Mouse (Mus musculus) CH12.LX (cell line): ENCODE results near the gene Pdia4. TPM values are rescaled to one million over a fixed set of nuclear protein-coding genes. Genes with fewer than 3 reads are reported as not detected.

Experiments
- DNase-seq: peaks from one replicate; pipeline ENCODE4 v3.0.0-alpha.2; 2013; ENCODE audit errors: extremely low read depth
- H3K27ac ChIP-seq: 2 replicates; pipeline ENCODE4 v1.5.1; 2012; ENCODE audit warnings: low read depth, mild to moderate bottlenecking, control low read depth, moderate library complexity; ENCODE audit not compliant: insufficient read depth
- H3K27me3 ChIP-seq: replicated peaks from 2 replicates; pipeline ENCODE3; 2012; ENCODE audit warnings: inconsistent platforms
- H3K36me3 ChIP-seq, 2 experiments: replicated peaks in 1 of 2; 2 replicates each; pipeline versions ENCODE3 to v1.6.1; 2012; ENCODE audit warnings: inconsistent platforms in 1 of 2, low read length in 1 of 2, mild to moderate bottlenecking in 1 of 2, mixed read lengths in 1 of 2, moderate library complexity in 1 of 2; ENCODE audit not compliant: control insufficient read depth in 1 of 2, insufficient read depth in 1 of 2
- H3K4me1 ChIP-seq, 2 experiments: 2 replicates each; pipeline ENCODE4 v1.6.1; 2012; ENCODE audit warnings: inconsistent platforms in 1 of 2, moderate library complexity in 1 of 2; ENCODE audit not compliant: insufficient read depth in 2 of 2, control insufficient read depth in 1 of 2
- H3K4me2 ChIP-seq: 2 replicates; pipeline ENCODE4 v1.6.1; 2012; ENCODE audit warnings: low read depth, mild to moderate bottlenecking, control low read depth; ENCODE audit not compliant: poor library complexity, insufficient read depth, severe bottlenecking
- H3K4me3 ChIP-seq, 3 experiments: fragments of 150-350 bp in 1 of 3; sonication (generic) in 1 of 3; replicated peaks in 1 of 3; 2 replicates each; pipeline versions ENCODE3 to v1.5.1; 2011 to 2012; ENCODE audit warnings: low read depth in 2 of 3, low read length in 2 of 3, mild to moderate bottlenecking in 2 of 3, moderate library complexity in 2 of 3, control low read depth in 1 of 3, improper control_type of control experiment in 1 of 3, inconsistent platforms in 1 of 3, mixed read lengths in 1 of 3; ENCODE audit not compliant: poor library complexity in 1 of 3
- H3K79me2 ChIP-seq: replicated peaks from 2 replicates; pipeline ENCODE4 v1.6.1; 2012; ENCODE audit warnings: mild to moderate bottlenecking, moderate library complexity; ENCODE audit not compliant: control insufficient read depth, poor library complexity, insufficient read depth, severe bottlenecking; ENCODE audit errors: extremely low read depth
- H3K9ac ChIP-seq: 2 replicates; pipeline ENCODE4 v1.6.1; 2012; ENCODE audit warnings: low read depth, mild to moderate bottlenecking, control low read depth, moderate library complexity; ENCODE audit not compliant: insufficient read depth
- H3K9me3 ChIP-seq: replicated peaks from 2 replicates; pipeline ENCODE3; 2012; ENCODE audit warnings: low read length, inconsistent platforms, mixed read lengths
- BHLHE40 ChIP-seq: IDR thresholded peaks from 2 replicates; pipeline ENCODE4 v1.6.1; 2011; ENCODE audit warnings: mild to moderate bottlenecking, low read depth, low read length, improper control_type of control experiment
- CHD1 ChIP-seq: IDR thresholded peaks from 2 replicates; pipeline ENCODE4 v1.6.1; 2012; ENCODE audit warnings: low read depth, low read length, improper control_type of control experiment, inconsistent platforms
- E2F4 ChIP-seq: IDR thresholded peaks from 2 replicates; pipeline ENCODE4 v1.6.1; 2011; ENCODE audit warnings: low read depth, low read length, improper control_type of control experiment; ENCODE audit not compliant: insufficient replicate concordance
- EP300 ChIP-seq: IDR thresholded peaks from 2 replicates; pipeline ENCODE4 v1.6.1; 2011; ENCODE audit warnings: low read length, improper control_type of control experiment
- ETS1 ChIP-seq: conservative IDR thresholded peaks from 2 replicates; pipeline ENCODE4 v1.6.1; 2012; ENCODE audit warnings: low read depth, mild to moderate bottlenecking, inconsistent platforms, low read length, improper control_type of control experiment, moderate library complexity
- IRF4 ChIP-seq: IDR thresholded peaks from 2 replicates; pipeline ENCODE4 v1.6.1; 2014; ENCODE audit warnings: low read depth, mild to moderate bottlenecking, inconsistent platforms, low read length, improper control_type of control experiment
- MAX ChIP-seq: IDR thresholded peaks from 2 replicates; pipeline ENCODE4 v1.6.1; 2011; ENCODE audit warnings: low read length, improper control_type of control experiment
- MAZ ChIP-seq: IDR thresholded peaks from 2 replicates; pipeline ENCODE4 v1.6.1; 2012; ENCODE audit warnings: low read depth, mild to moderate bottlenecking, inconsistent platforms, low read length, improper control_type of control experiment, moderate library complexity
- MXI1 ChIP-seq: IDR thresholded peaks from 2 replicates; pipeline ENCODE4 v1.6.1; 2011; ENCODE audit warnings: mild to moderate bottlenecking, low read depth, low read length, improper control_type of control experiment
- MYC ChIP-seq: IDR thresholded peaks from 2 replicates; pipeline ENCODE4 v1.6.1; 2011; ENCODE audit warnings: low read depth, mild to moderate bottlenecking, improper control_type of control experiment, low read length
- NRF1 ChIP-seq: IDR thresholded peaks from 2 replicates; pipeline ENCODE4 v1.6.1; 2014; ENCODE audit warnings: low read depth, mild to moderate bottlenecking, inconsistent platforms, low read length, improper control_type of control experiment, moderate library complexity
- PAX5 ChIP-seq: IDR thresholded peaks from 2 replicates; pipeline ENCODE4 v1.6.1; 2012; ENCODE audit warnings: low read length, inconsistent platforms, mixed read lengths
- RAD21 ChIP-seq: IDR thresholded peaks from 2 replicates; pipeline ENCODE4 v1.6.1; 2011; ENCODE audit warnings: low read depth, mild to moderate bottlenecking, low read length, improper control_type of control experiment, moderate library complexity
- SMC3 ChIP-seq: IDR thresholded peaks from 2 replicates; pipeline ENCODE4 v1.6.1; 2011; ENCODE audit warnings: low read depth, low read length, improper control_type of control experiment
- TBP ChIP-seq: conservative IDR thresholded peaks from 2 replicates; pipeline ENCODE4 v1.6.1; 2011; ENCODE audit warnings: low read depth, low read length, improper control_type of control experiment
- USF1 ChIP-seq: IDR thresholded peaks from 2 replicates; pipeline ENCODE4 v1.6.1; 2014; ENCODE audit warnings: low read depth, mild to moderate bottlenecking, inconsistent platforms, low read length, improper control_type of control experiment
- ZNF384 ChIP-seq: IDR thresholded peaks from 2 replicates; pipeline ENCODE4 v1.6.1; 2012; ENCODE audit warnings: low read depth, low read length, improper control_type of control experiment, inconsistent platforms
- dilution Hi-C: fragments of 300-500 bp; cut with MboI; formaldehyde crosslinking; loops from 2 replicates; pipeline ENCODE4 v1.14.3; 2020; ENCODE audit warnings: low sequenced_read_pairs; ENCODE audit not compliant: extremely low pct_unique_long_range_greater_than_20kb, extremely low pct_ligation_motif_present
- in situ Hi-C: fragments of 300-500 bp; cut with MboI; formaldehyde crosslinking; loops from 3 replicates; pipeline ENCODE4 v1.14.3; 2019; ENCODE audit warnings: low sequenced_read_pairs, low pct_ligation_motif_present, low pct_unique_long_range_greater_than_20kb, mixed read lengths
- polyA plus RNA-seq: library from polyadenylated mRNA; unstranded; fragments of >175 nt; gene quantifications from 2 replicates; pipeline ENCODE4 v1.2.1, GENCODE M21; 2012; ENCODE audit warnings: low read depth; ENCODE audit not compliant: insufficient read length
- total RNA-seq, 2 experiments: library from RNA; depleted of rRNA; stranded (reverse); fragments of 300-350 nt in 1 of 2; fragments of >200 nt in 1 of 2; gene quantifications; 2 replicates each; pipeline ENCODE4 v1.2.3; 2012 to 2014

Gene Pdia4
- total and polyA plus RNA-seq, 3 experiments: 186 to 242 (median 204) TPM

- H3K27ac ChIP-seq: no peak overlapping the region
- no peak overlapping the region for H3K4me2 ChIP-seq
- no peaks in the 10 kb centered on the region for H3K9me3 ChIP-seq
- peaks cover 4% of the 10 kb centered on the region; the same call in 1 of the 2 replicates for H3K79me2 ChIP-seq
- no peak for DNase-seq
- dilution Hi-C loops (no loop called here), in situ Hi-C loops (no loop called here)
- no peak overlapping the region for H3K9ac ChIP-seq
- peaks cover 0 to 11% of the 10 kb centered on the region in 2 experiments; a peak in 2 of 4 replicates for H3K4me1 ChIP-seq
- H3K4me3 ChIP-seq: no peak overlapping the region
- H3K36me3 ChIP-seq: peaks cover 12 to 33% of the 10 kb centered on the region in 2 experiments
- no peaks in the 10 kb centered on the region for H3K27me3 ChIP-seq
- TF ChIP-seq IRF4: no peak
- no peak for TF ChIP-seq EP300
- TF ChIP-seq BHLHE40: no peak
- TF ChIP-seq, all 38 proteins: peak for 0
Observed at GRCm38 (mm10) chr6:47842337-47842736, 29.1 kb upstream of the Pdia4 start.

GRCm38 (mm10) chr6:47841831-47842230, 28.6 kb upstream of the Pdia4 start:
- peaks cover 0 to 12% of the 10 kb centered on the region in 2 experiments; a peak in 2 of 4 replicates for H3K4me1 ChIP-seq

GRCm38 (mm10) chr6:47841077-47841476, 27.8 kb upstream of the Pdia4 start:
- H3K4me3 ChIP-seq: no peak overlapping the region
- dilution Hi-C loops: no loop called here
- H3K36me3 ChIP-seq: peaks cover 12 to 29% of the 10 kb centered on the region in 2 experiments
- no peaks in the 10 kb centered on the region for H3K9me3 ChIP-seq
- TF ChIP-seq MXI1 (no peak), USF1 (no peak)
- TF ChIP-seq, all 38 proteins: peak for 0
- H3K27me3 ChIP-seq: no peaks in the 10 kb centered on the region
- DNase-seq: no peak
- no peak overlapping the region for H3K4me2 ChIP-seq
- H3K27ac ChIP-seq: no peak overlapping the region
- peaks cover 7% of the 10 kb centered on the region; the same call in 1 of the 2 replicates for H3K79me2 ChIP-seq
- no peak overlapping the region for H3K9ac ChIP-seq
- H3K4me1 ChIP-seq: peaks cover 0 to 12% of the 10 kb centered on the region in 2 experiments; a peak in 2 of 4 replicates
- in situ Hi-C loops: no loop called here

More at GRCm38 (mm10) chr6:47841831-47842230, 28.6 kb upstream of the Pdia4 start:
- Histone ChIP-seq H3K36me3 (peaks cover 12 to 31% of the 10 kb centered on the region in 2 experiments), H3K27me3 (no peaks in the 10 kb centered on the region), H3K9ac (no peak overlapping the region), H3K4me3 (no peak overlapping the region), H3K27ac (no peak overlapping the region), H3K79me2 (peaks cover 4% of the 10 kb centered on the region; the same call in 1 of the 2 replicates), H3K4me2 (no peak overlapping the region), H3K9me3 (no peaks in the 10 kb centered on the region)
- dilution Hi-C loops: no loop called here
- no peak for TF ChIP-seq TBP
- no peak for TF ChIP-seq MYC
- TF ChIP-seq CHD1: no peak
- no peak for TF ChIP-seq MAZ
- TF ChIP-seq SMC3: no peak
- TF ChIP-seq MXI1: no peak
- no peak for TF ChIP-seq ETS1
- no peak for TF ChIP-seq NRF1
- no peak for TF ChIP-seq USF1
- TF ChIP-seq MAX: no peak
- TF ChIP-seq ZNF384: no peak
- no peak for TF ChIP-seq RAD21
- no peak for TF ChIP-seq E2F4
- no peak for TF ChIP-seq PAX5
- in situ Hi-C loops: no loop called here
- DNase-seq: no peak
